Mouse (Mus musculus): ENCODE data around the gene Gpr142.

The Gpr142 gene

GRCm38 (mm10) chr11:114843818-114844463, 45.2 kb downstream of the Gpr142 start:
- peak; percentile 53 for DNase-seq (ENCODE audit: extremely low spot score)

- no peak for DNase-seq (ENCODE audit: extremely low spot score)
Measured at GRCm38 (mm10) chr11:114844464-114845220, 45.9 kb downstream of the Gpr142 start.

GRCm38 (mm10) chr11:114846336-114846735, 47.6 kb downstream of the Gpr142 start:
- DNase-seq (ENCODE audit: extremely low spot score), result no peak

- no peak for DNase-seq (ENCODE audit: extremely low spot score)
Measured at GRCm38 (mm10) chr11:114847008-114847407, 48.3 kb downstream of the Gpr142 start.

GRCm38 (mm10) chr11:114849572-114849971, 50.8 kb downstream of the Gpr142 start:
- DNase-seq (ENCODE audit: extremely low spot score), result no peak

GRCm38 (mm10) chr11:114850066-114850451, 51.3 kb downstream of the Gpr142 start:
- DNase-seq (ENCODE audit: extremely low spot score), result peak; percentile 32

GRCm38 (mm10) chr11:114850452-114851268, 51.9 kb downstream of the Gpr142 start, which contains the start of gene Gprc5c:
Gene Gprc5c (plus strand): TSS chr11:114851152.
- peak; percentile 74 for DNase-seq (ENCODE audit: extremely low spot score)

GRCm38 (mm10) chr11:114851269-114851607, 52.5 kb downstream of the Gpr142 start:
- no peak for DNase-seq (ENCODE audit: extremely low spot score)

GRCm38 (mm10) chr11:114851608-114852310, 53.0 kb downstream of the Gpr142 start:
- peak; percentile 81 for DNase-seq (ENCODE audit: extremely low spot score)

- DNase-seq (ENCODE audit: extremely low spot score), result peak; percentile 76
Measured at GRCm38 (mm10) chr11:114852311-114853173, 53.8 kb downstream of the Gpr142 start.

- no peak for DNase-seq (ENCODE audit: extremely low spot score)
Measured at GRCm38 (mm10) chr11:114853174-114853838, 54.6 kb downstream of the Gpr142 start.

- no peak for DNase-seq (ENCODE audit: extremely low spot score)
Measured at GRCm38 (mm10) chr11:114854581-114854980, 55.9 kb downstream of the Gpr142 start.

- no peak for DNase-seq (ENCODE audit: extremely low spot score)
Measured at GRCm38 (mm10) chr11:114856125-114856524, 57.4 kb downstream of the Gpr142 start.

All from embryo, embryonic 9.5 days (tissue).